Mouse (Mus musculus): Measurements from ENCODE around the gene Serpind1.

GRCm38 (mm10) chr16:17345813-17346155 is 14.6 kb downstream of the Serpind1 start:
- no peak for TF ChIP-seq CTCF (IDR thresholded peaks at IDR 0.05; ENCODE audit: insufficient read depth, low read length)
- no peak for TF ChIP-seq POLR2A (IDR thresholded peaks at IDR 0.05; ENCODE audit: borderline replicate concordance, extremely low read depth, low read depth, low read length)
